Mouse (Mus musculus) heart, embryonic 16.5 days (tissue): ENCODE results near the gene Map3k15. TPM values are rescaled to one million over a fixed set of nuclear protein-coding genes. Genes with fewer than 3 reads are reported as not detected.

Experiments used
- ATAC-seq: fragments of 200-750 bp; cut with Nextera tagmentation; replicated peaks from 2 replicates; pipeline ENCODE4 v1.8.0; 2017; ENCODE audit warnings: moderate number of reproducible peaks; ENCODE audit not compliant: insufficient read depth, low FRiP score; ENCODE audit errors: extremely low read depth
- H3K27ac ChIP-seq: fragments of 300-500 bp; sonication (generic); 2 replicates; pipeline ENCODE4 v1.5.1; 2014; ENCODE audit warnings: mild to moderate bottlenecking, low read length, control low read depth, moderate library complexity
- H3K27me3 ChIP-seq: fragments of 300-500 bp; sonication (generic); 2 replicates; pipeline ENCODE4 v1.6.1; 2014; ENCODE audit warnings: low read length, mixed read lengths; ENCODE audit not compliant: control insufficient read depth, insufficient read depth
- H3K36me3 ChIP-seq: fragments of 300-500 bp; sonication (generic); 2 replicates; pipeline ENCODE4 v1.6.1; 2014; ENCODE audit not compliant: control insufficient read depth, insufficient read depth
- H3K4me1 ChIP-seq: fragments of 300-500 bp; sonication (generic); 2 replicates; pipeline ENCODE4 v1.6.1; 2014; ENCODE audit warnings: low read length, mixed read lengths; ENCODE audit not compliant: control insufficient read depth, insufficient read depth
- H3K4me2 ChIP-seq: fragments of 300-500 bp; sonication (generic); 2 replicates; pipeline ENCODE4 v1.6.1; 2014; ENCODE audit warnings: low read depth, mild to moderate bottlenecking, control low read depth, low read length
- H3K4me3 ChIP-seq: fragments of 300-500 bp; sonication (generic); 2 replicates; pipeline ENCODE4 v1.5.1; 2014; ENCODE audit warnings: mild to moderate bottlenecking, control low read depth, low read length
- H3K9ac ChIP-seq: fragments of 300-500 bp; sonication (generic); 2 replicates; pipeline ENCODE4 v1.6.1; 2014; ENCODE audit warnings: low read length, control low read depth
- H3K9me3 ChIP-seq: fragments of 300-500 bp; sonication (generic); replicated peaks from 2 replicates; pipeline ENCODE4 v1.6.1; 2016; ENCODE audit warnings: low read length; ENCODE audit not compliant: control insufficient read depth
- WGBS: fragments of 180-500 bp; shearing (Covaris S2); extraction: QIAGEN DNeasy Blood & Tissue Kit; methylation state at CpG from one replicate; pipeline ENCODE4 v1.1.7; 2014; 5-methylcytosine and 5-hydroxymethylcytosine counted together
- polyA plus RNA-seq: library from polyadenylated mRNA; unstranded; fragments of >200 nt; fragmentation: Nextera tagmentation; extraction: Ambion mirVana; gene quantifications from 2 replicates; pipeline ENCODE4 v1.2.1, GENCODE M21; 2015

Map3k15 gene
- polyA plus RNA-seq, 1 experiment from 2014 or later, result 0.26 TPM

- Histone ChIP-seq H3K4me3 (peak within 1 kb of the TSS; percentile 71), H3K36me3 (no peaks in the 10 kb centered on the region), H3K4me2 (peak within 1 kb of the TSS; percentile 67), H3K27me3 (no peaks in the 10 kb centered on the region), H3K4me1 (peaks cover 10% of the 10 kb centered on the region), H3K27ac (peak within 1 kb of the TSS; percentile 97), H3K9me3 (no peaks in the 10 kb centered on the region), H3K9ac (peak within 1 kb of the TSS; percentile 86)
- peak; percentile 97 for ATAC-seq
- WGBS, result 14% methylated on average over 59 of the region's 67 CpGs
These were observed 149.9 kb downstream of the Map3k15 start, which contains the start of gene Pdha1 for GRCm38 (mm10) chrX:160137861-160138717. Gene Pdha1 (minus strand): TSS chrX:160138413.

GRCm38 (mm10) chrX:160146806-160147205 lies 158.6 kb downstream of the Map3k15 start:
- H3K9me3 ChIP-seq, result no peaks in the 10 kb centered on the region
- H3K27me3 ChIP-seq, result no peaks in the 10 kb centered on the region
- H3K4me3 ChIP-seq, result no peak overlapping the region
- 80% methylated on average over 4 of the region's 4 CpGs for WGBS
- H3K9ac ChIP-seq, result no peak overlapping the region
- no peak for ATAC-seq
- no peak overlapping the region for H3K27ac ChIP-seq
- H3K4me1 ChIP-seq, result no peaks in the 10 kb centered on the region
- H3K36me3 ChIP-seq, result no peaks in the 10 kb centered on the region
- no peak overlapping the region for H3K4me2 ChIP-seq

GRCm38 (mm10) chrX:160147406-160147805 lies 159.2 kb downstream of the Map3k15 start:
- no peak for ATAC-seq
- Histone ChIP-seq H3K27ac (no peak overlapping the region), H3K36me3 (no peaks in the 10 kb centered on the region), H3K9ac (no peak overlapping the region), H3K27me3 (no peaks in the 10 kb centered on the region), H3K9me3 (no peaks in the 10 kb centered on the region), H3K4me2 (no peak overlapping the region), H3K4me1 (no peaks in the 10 kb centered on the region), H3K4me3 (no peak overlapping the region)
- WGBS, result 80% methylated on average over 3 of the region's 3 CpGs

GRCm38 (mm10) chrX:160148859-160149258 lies 160.6 kb downstream of the Map3k15 start:
- H3K4me2 ChIP-seq, result no peak overlapping the region
- no peak for ATAC-seq
- no peak overlapping the region for H3K27ac ChIP-seq
- 86% methylated on average over 3 of the region's 3 CpGs for WGBS
- no peak overlapping the region for H3K9ac ChIP-seq
- no peaks in the 10 kb centered on the region for H3K9me3 ChIP-seq
- no peaks in the 10 kb centered on the region for H3K4me1 ChIP-seq
- H3K4me3 ChIP-seq, result no peak overlapping the region
- no peaks in the 10 kb centered on the region for H3K27me3 ChIP-seq
- no peaks in the 10 kb centered on the region for H3K36me3 ChIP-seq

GRCm38 (mm10) chrX:160153147-160153815 lies 165.0 kb downstream of the Map3k15 start:
- Histone ChIP-seq H3K4me2 (no peak overlapping the region), H3K4me1 (no peaks in the 10 kb centered on the region), H3K36me3 (no peaks in the 10 kb centered on the region), H3K27ac (no peak overlapping the region), H3K4me3 (no peak overlapping the region), H3K27me3 (no peaks in the 10 kb centered on the region), H3K9ac (no peak overlapping the region), H3K9me3 (no peaks in the 10 kb centered on the region)
- ATAC-seq, result no peak
- WGBS, result 54% methylated on average over 4 of the region's 4 CpGs

- no peak for ATAC-seq
- WGBS, result 81% methylated on average over 3 of the region's 3 CpGs
These were observed 176.0 kb downstream of the Map3k15 start for GRCm38 (mm10) chrX:160164259-160164658.

GRCm38 (mm10) chrX:160166246-160166985 lies 178.2 kb downstream of the Map3k15 start:
- Histone ChIP-seq H3K4me3 (no peak overlapping the region), H3K9me3 (no peaks in the 10 kb centered on the region), H3K27me3 (no peaks in the 10 kb centered on the region), H3K36me3 (no peaks in the 10 kb centered on the region), H3K9ac (no peak overlapping the region), H3K27ac (no peak overlapping the region), H3K4me1 (no peaks in the 10 kb centered on the region), H3K4me2 (no peak overlapping the region)
- ATAC-seq, result no peak
- 34% methylated on average over 6 of the region's 6 CpGs for WGBS

More at GRCm38 (mm10) chrX:160164259-160164658, 176.0 kb downstream of the Map3k15 start:
- Histone ChIP-seq H3K36me3 (no peaks in the 10 kb centered on the region), H3K4me2 (no peak overlapping the region), H3K9ac (no peak overlapping the region), H3K27me3 (no peaks in the 10 kb centered on the region), H3K4me3 (no peak overlapping the region), H3K27ac (no peak overlapping the region), H3K9me3 (no peaks in the 10 kb centered on the region), H3K4me1 (no peaks in the 10 kb centered on the region)

GRCm38 (mm10) chrX:160170150-160170549 lies 181.9 kb downstream of the Map3k15 start:
- ATAC-seq, result no peak
- no peak overlapping the region for H3K9ac ChIP-seq
- no peaks in the 10 kb centered on the region for H3K27me3 ChIP-seq
- no peaks in the 10 kb centered on the region for H3K4me1 ChIP-seq
- 18% methylated on average over 2 of the region's 3 CpGs for WGBS
- H3K36me3 ChIP-seq, result no peaks in the 10 kb centered on the region
- H3K9me3 ChIP-seq, result no peaks in the 10 kb centered on the region
- H3K27ac ChIP-seq, result no peak overlapping the region
- no peak overlapping the region for H3K4me3 ChIP-seq
- H3K4me2 ChIP-seq, result no peak overlapping the region
